Mouse (Mus musculus): Measurements from ENCODE around the gene Selenof.

The Selenof gene

GRCm38 (mm10) chr3:144570047-144570815, at the start of gene Selenof, which contains the start of gene Hs2st1:
TSS of gene Selenof (plus strand) at chr3:144570304.
TSS of gene Hs2st1 (minus strand) at chr3:144570181.
- peak; percentile 100 for DNase-seq (ENCODE audit: low spot score)

- no peak for DNase-seq (ENCODE audit: low spot score)
These were observed 42.2 kb upstream of the Selenof start for GRCm38 (mm10) chr3:144527918-144528317.

GRCm38 (mm10) chr3:144531023-144531422, 39.1 kb upstream of the Selenof start:
- no peak for DNase-seq (ENCODE audit: low spot score)

GRCm38 (mm10) chr3:144535056-144535455, 35.0 kb upstream of the Selenof start:
- DNase-seq (ENCODE audit: low spot score) = no peak

GRCm38 (mm10) chr3:144537078-144537855, 32.8 kb upstream of the Selenof start:
- no peak for DNase-seq (ENCODE audit: low spot score)

- DNase-seq (ENCODE audit: low spot score) = no peak
These were observed 31.1 kb upstream of the Selenof start for GRCm38 (mm10) chr3:144539051-144539450.

- peak; percentile 58 for DNase-seq (ENCODE audit: low spot score)
These were observed 29.3 kb upstream of the Selenof start for GRCm38 (mm10) chr3:144540805-144541204.

GRCm38 (mm10) chr3:144541906-144542438, 28.1 kb upstream of the Selenof start:
- DNase-seq (ENCODE audit: low spot score) = peak; percentile 69

GRCm38 (mm10) chr3:144545152-144545551, 25.0 kb upstream of the Selenof start:
- no peak for DNase-seq (ENCODE audit: low spot score)

GRCm38 (mm10) chr3:144545832-144546231, 24.3 kb upstream of the Selenof start:
- no peak for DNase-seq (ENCODE audit: low spot score)

GRCm38 (mm10) chr3:144546490-144546889, 23.6 kb upstream of the Selenof start:
- DNase-seq (ENCODE audit: low spot score) = no peak

- DNase-seq (ENCODE audit: low spot score) = no peak
These were observed 21.8 kb upstream of the Selenof start for GRCm38 (mm10) chr3:144548186-144548845.

- DNase-seq (ENCODE audit: low spot score) = no peak
These were observed 20.1 kb upstream of the Selenof start for GRCm38 (mm10) chr3:144550036-144550435.

- no peak for DNase-seq (ENCODE audit: low spot score)
These were observed 19.4 kb upstream of the Selenof start for GRCm38 (mm10) chr3:144550659-144551058.

GRCm38 (mm10) chr3:144551416-144551815, 18.7 kb upstream of the Selenof start:
- no peak for DNase-seq (ENCODE audit: low spot score)

- DNase-seq (ENCODE audit: low spot score) = no peak
These were observed 16.2 kb upstream of the Selenof start for GRCm38 (mm10) chr3:144553942-144554341.

GRCm38 (mm10) chr3:144554503-144554902, 15.6 kb upstream of the Selenof start:
- DNase-seq (ENCODE audit: low spot score) = no peak

- no peak for DNase-seq (ENCODE audit: low spot score)
These were observed 15.0 kb upstream of the Selenof start for GRCm38 (mm10) chr3:144555144-144555543.

- no peak for DNase-seq (ENCODE audit: low spot score)
These were observed 13.3 kb upstream of the Selenof start for GRCm38 (mm10) chr3:144556625-144557324.

- DNase-seq (ENCODE audit: low spot score) = no peak
These were observed 11.8 kb upstream of the Selenof start for GRCm38 (mm10) chr3:144558274-144558673.

GRCm38 (mm10) chr3:144561511-144562250, 8.4 kb upstream of the Selenof start:
- DNase-seq (ENCODE audit: low spot score) = no peak

All from lung, postnatal 25 days (tissue).